Mouse (Mus musculus) T-helper 1 cell (primary cell): ENCODE measurements around the gene Eno2.
"Not testable (repeated sequence)": the region's sequence is repeated elsewhere in the genome, so short reads cannot be mapped to it uniquely, and the experiment has no call there.

Experiments used
- in situ Hi-C: fragments of 300-600 bp; cut with MboI, MseI; formaldehyde crosslinking; loops from one replicate; pipeline ENCODE4 v1.15.1; 2025; ENCODE audit warnings: high pct_unique_total_duplicates

Gene Eno2

DNA sequence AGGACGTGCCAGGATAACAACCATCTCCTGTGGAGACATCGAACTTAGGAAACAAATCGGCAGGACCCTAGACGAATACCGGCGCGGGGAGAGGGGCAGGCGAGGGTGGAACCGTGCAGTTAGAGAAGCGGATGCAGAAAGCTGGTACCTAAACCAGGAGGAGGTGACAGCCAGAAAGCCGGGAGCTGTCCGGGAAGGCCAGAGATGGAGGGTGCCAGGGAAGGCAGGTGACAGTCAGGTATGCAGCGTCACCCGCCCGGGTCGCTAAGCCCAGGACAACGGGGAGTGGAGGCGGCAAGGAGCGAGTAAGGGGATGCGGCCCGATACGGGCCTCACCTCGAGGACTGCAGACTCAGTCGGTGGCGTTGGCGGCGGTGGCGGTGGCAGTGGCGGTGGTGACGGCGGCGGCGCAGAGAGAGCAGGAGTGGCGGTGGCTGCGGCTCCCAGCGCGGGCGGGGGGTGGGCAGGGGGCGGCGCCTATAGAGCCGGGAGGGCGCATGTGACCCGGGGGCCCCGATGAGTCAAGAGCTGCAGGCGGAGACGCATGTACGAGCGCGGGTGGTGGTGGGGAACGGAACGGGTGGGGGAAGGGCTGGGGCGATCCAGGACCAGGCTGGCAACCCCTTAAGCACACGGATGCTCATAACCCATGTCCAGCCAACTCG is at the start of gene Eno2:
Gene Eno2, minus strand, starts transcription at position 573 of the 665 bp plus-strand sequence.
- in situ Hi-C loops: loop anchor here (10.0 kb wide), 1 partner anchor 264 kb away; no protein-coding TSS in a partner anchor

DNA sequence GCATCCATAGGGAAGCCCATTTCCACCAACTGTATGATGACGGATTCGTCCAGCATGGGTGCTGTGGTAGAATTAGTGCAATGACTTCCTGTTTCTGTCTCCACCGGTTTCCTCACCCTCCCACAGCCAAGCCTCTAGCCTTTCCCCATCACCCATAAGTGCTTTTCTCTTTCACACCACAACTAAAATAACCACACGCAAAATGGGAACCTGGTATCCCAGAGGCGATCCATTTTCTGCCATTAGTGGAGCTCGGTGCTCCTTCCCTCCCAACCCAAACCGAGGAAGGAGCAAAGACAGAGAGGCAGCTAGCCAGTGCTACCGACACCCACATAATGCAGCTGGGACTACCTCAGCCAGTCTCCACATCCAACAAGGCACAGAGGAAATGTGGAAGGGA is 48.5 kb upstream of the Eno2 start:
- in situ Hi-C loops: no loop called here

DNA sequence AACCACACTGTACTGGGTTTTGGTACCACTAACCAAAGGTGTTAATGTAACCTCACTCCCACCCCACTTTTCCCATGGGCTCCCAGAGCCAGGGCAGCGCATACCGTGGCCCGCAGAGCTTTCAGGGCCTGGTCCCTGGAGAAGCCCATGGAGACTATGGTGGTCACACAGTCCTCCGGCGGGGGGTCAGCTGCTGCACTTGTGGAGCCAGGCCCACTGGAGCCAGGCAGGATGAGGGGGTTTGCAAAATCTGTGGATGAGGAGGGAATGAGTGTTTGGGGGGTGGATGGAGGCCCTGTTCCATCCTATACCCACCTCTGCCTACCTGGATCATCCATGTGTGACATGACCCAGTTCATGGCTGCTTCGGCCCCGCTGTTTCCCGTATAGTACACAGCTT is 48.1 kb upstream of the Eno2 start:
- in situ Hi-C loops: no loop called here

DNA sequence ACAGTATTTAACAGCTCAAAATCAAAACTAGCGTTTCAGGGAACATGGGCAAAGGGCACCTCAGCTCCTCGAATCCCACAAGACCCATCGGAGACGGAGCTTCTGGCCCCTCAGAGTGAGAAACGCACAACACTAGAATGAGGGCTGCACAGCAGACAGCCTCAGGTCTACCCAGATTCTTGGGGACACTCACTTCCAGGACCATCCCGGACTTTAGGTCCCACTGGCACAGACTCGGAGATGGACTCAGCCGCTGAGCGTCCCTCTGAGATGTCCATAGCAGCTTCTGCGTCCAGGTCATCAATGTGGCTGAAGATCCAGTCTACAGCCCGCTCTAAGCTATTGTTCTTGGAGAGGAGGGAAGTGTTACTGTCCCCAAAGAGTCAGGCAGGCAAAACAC is 47.7 kb upstream of the Eno2 start:
- in situ Hi-C loops: no loop called here

DNA sequence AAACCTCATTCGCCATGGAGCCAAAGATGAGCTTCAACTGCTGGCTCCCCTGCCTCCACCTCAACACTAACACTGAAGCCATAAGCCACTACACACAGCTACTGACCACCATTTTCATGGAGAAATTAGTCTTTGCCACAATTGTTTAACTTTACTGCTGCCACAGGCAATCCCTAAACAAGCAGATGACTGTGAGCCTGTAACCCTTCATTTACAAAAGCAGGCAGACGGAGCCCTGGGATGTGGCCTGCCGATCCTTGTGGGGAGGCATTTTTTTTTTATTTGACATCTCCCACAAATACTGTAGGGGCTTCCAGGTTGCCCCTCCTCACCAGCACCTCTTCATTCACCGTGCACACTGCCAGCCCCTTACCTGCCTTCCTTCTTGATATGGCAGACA is 47.1 kb upstream of the Eno2 start:
- in situ Hi-C loops: no loop called here

DNA sequence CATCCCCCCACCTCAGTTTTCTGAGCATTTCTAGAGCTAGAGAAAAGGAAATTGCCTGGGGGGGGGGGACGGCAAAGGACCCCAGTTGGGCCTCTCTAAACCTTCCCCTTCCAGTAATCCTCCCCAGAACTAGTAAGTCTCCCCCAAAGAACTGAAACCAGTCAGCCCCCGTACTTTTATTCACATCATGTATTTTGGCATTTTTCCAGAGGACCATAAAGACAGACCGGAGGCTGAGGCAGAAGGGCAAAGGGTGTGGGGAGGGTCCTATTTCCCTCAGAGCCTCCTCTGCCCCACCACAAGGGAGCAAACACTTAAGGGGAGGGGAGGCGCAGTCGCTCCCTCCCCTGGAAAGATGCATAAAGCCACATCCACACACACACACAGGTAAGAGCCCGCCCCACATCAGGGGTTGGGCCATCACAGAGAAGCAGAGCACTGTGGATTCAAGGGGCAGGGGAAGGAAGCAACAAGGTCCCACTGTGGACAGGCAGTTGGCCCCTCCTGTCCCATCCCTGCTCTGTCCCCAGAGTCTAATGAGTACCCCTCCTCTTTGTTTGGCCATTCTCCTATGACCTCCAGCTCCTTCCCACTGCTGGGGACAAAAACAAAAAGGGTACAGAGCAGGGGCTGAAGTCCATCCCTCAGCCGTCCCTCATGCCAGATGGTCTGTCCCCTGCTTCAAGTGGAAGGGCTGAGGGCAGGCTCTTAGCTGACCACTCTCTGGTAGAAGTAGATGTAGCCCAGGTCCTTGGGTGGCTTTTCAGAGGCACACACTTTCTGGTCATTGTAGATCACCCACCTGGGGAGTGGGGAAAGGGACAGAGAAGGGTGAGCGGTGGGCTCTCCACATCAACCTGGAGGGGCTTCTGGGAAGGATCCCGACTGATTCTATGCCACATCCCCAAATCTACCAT is 45.6 kb upstream of the Eno2 start:
- in situ Hi-C loops: no loop called here

DNA sequence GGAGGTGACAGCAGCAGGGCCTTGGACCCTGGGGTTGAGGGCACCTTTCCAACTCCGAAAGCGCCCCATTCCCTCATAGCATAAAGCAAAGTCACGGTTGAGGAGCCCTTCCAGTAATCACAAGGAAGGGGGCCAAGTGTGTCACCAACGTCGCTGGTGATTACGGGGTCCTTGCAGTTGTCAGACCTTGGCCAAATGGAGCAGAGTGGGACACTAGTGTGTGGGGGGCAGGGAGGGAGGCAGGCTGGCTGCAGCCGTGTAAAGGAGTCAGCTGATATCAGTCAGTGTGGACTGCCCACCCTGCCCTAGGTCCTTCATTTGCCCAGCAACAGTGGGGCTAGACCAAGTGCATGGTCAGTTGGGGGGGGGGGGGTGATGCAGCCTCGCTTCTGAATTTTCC is 45.0 kb upstream of the Eno2 start:
- in situ Hi-C loops: no loop called here

DNA sequence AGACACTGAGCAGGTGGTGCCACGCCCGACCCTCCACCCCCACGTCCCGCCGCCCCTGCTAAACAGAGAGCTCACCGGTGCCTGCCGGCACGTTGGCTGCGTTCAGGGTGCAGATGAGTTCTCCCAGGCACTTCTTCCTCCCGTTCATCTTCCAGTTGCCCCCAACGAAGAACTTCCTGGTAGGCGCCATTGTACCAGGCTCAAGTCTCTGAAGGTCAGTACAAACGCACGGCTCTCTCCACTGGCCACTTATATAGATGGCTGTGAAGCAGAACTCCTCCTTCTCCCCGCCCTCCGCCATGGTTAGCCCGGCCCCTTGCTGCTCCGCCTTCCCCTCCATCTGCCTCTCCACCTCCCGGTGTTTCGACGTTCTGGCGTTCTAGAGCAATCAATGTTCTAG is 44.5 kb upstream of the Eno2 start, which contains the start of gene Tpi1:
Gene Tpi1, minus strand, starts transcription at position 364 of the 400 bp plus-strand sequence.
- in situ Hi-C loops: no loop called here

DNA sequence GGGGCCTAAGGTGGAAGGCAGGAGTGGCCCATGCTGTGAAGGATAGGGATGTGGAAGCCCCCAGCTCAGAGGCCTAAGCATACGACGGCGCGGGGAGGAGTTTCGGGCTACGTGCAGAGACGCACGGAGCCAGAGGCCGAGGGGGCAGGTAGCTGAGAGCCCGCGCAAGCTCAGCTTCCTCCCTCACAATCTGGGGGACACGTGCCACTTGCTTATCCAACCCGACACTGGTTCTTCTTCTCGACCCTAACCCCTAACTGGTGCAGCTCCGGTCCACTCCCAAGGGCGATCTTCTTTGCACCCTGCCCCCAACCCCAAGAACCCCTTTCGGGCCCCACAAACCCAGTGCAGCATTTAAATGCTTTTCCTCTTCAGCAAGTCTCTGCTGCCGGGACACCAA is 44.0 kb upstream of the Eno2 start:
- in situ Hi-C loops: no loop called here

DNA sequence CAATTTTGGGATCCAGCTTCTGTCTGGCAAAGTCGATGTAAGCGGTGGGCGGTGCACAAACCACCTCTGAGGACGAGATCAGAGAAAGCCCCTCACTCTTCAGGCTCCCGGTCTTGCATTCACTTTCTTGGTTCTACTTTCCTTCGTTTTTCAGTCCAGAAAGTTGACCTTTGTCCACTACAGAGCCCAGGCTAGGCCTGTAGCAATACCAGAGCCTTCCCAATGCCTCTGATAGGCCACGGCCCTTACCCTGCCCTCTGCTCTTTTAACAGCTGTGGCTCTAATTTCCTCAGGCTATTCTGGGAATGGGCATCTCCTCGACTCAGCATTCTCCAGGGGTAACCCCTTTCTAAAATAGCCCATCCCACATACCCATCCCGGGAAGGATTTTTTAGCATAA is 43.4 kb upstream of the Eno2 start:
- in situ Hi-C loops: no loop called here

DNA sequence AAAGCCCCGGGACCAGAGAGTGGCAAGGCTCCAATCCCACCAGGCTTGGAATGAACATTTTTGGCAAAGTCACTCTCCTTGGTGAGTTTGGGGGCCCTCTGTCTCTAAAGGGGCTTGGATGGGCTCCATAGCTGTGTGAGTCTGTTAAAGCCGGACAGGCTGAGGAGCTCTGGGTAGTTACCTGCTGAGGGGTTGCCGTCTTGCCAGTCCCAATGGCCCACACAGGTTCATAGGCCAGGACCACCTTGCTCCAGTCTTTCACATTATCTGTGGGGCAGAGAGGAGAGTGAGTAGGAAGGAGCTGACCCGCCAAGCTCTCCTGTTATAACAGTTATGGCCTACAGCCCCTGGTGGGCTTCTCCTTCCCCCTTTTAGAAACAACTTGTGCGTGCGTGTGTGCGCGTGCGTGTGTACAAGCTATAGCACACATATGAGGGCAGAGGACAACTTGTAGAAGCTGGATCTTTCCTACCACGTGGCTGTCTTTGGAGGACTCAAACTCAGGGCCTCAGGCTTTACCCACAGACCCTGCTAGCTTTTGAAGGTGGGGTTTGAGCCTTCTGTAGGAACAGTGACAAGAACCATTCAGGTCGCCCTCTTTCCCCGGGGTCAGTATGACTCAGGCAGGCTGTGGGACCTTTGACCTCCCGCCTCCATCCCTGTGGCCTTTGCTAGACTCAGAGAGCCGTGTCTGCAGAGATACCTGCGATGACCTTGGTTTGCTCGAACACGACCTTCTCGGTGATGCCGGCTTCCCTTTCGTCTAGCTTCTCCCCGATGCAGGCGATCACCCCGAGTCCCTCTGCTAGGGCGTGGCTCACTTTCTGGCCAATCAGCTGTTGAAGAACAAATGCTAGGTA is 42.5 kb upstream of the Eno2 start:
- in situ Hi-C loops: no loop called here

DNA sequence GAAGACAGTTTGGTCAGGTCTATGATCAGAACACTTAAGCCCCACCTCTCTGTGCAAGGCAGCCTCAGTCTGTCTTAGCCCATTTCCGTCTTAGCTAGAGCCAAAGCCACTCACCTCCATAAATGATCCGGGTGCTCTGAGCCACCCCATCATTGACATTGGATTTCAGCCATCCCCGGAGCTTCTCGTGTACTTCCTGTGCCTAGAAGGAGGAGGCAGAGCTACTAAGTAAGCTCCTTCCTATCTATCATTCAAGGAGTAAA is 41.9 kb upstream of the Eno2 start:
- in situ Hi-C loops: no loop called here

DNA sequence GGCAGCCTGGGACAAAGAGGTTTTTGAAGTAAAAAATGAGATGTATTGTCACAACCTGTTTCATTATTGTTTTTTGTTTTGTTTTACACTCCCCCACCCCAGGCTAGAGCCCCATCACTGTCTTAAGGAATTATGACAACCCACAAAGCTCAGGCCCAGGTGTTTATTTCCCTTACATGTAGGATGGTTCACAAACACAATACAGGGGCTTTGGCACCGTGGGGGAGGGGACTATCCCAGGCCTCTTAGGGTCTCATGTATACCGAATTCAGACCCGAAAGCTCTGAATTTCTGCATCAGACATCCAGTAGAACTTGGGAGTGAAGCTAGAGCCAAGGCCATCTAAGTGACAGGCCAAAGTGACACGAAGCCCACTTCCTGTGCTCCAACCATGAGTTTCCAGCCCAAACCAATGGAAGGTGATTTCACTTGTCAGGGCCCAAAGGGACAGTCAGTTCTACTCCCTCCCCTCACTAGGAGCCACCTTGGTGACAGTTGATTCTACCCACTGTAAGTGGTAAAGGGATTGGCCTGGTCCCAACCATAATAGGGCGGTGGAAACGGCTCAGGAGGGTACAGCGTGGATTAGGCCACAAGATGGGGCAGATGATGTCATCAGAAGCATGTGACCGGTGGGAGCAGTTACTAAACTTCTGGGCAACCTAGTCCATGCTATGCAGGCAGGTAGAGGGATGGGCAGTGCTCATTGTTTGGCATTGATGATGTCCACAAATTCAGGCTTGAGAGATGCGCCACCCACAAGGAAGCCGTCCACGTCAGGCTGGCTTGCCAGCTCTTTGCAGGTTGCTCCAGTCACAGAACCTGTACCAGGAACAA is 41.3 kb upstream of the Eno2 start:
- in situ Hi-C loops: not testable (repeated sequence)

DNA sequence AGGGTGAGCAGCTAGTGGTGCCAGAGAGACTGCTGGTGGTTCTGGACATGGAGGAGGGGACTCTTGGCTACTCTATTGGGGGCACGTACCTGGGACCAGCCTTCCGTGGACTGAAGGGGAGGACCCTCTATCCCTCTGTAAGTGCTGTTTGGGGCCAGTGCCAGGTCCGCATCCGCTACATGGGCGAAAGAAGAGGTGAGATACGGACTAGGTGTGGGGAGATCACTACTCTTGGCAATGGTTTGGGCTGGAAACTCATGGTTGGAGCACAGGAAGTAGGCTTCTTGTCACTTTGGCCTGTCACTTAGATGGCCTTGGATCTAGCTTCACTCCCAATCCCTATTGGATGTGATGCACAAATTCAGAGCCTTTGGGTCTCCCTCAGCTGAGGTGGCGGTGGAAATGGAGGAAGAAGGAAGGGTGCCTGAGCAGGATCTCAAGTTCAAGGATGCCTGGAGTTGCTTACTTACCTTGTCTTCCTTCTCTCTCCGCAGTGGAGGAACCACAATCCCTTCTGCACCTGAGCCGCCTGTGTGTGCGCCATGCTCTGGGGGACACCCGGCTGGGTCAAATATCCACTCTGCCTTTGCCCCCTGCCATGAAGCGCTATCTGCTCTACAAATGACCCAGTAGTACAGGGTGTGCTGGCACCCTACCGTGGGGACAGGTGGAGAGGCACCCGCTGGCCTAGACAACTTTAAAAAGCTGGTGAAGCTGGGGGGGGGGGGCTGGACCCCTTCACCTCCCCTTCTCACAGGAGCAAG is 40.5 kb upstream of the Eno2 start:
- in situ Hi-C loops: no loop called here

DNA sequence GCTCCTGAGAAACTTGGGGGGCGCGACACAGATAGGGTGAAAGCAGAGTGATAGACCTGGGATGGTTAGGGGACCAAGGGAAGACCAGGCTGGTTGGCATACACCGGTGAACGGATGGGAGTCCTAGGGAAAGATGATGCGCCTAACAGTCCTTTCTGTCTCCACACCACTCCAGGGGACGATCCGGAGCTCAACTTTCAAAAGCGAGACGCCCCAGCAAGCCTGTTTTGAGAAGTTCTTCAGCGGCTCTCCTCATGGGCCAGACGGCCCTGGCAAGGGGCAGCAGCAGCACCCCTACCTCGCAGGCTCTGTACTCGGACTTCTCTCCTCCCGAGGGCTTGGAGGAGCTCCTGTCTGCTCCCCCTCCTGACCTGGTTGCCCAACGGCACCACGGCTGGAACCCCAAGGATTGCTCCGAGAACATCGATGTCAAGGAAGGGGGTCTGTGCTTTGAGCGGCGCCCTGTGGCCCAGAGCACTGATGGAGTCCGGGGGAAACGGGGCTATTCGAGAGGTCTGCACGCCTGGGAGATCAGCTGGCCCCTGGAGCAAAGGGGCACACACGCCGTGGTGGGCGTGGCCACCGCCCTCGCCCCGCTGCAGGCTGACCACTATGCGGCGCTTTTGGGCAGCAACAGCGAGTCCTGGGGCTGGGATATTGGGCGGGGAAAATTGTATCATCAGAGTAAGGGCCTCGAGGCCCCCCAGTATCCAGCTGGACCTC is 39.7 kb upstream of the Eno2 start:
- in situ Hi-C loops: no loop called here

DNA sequence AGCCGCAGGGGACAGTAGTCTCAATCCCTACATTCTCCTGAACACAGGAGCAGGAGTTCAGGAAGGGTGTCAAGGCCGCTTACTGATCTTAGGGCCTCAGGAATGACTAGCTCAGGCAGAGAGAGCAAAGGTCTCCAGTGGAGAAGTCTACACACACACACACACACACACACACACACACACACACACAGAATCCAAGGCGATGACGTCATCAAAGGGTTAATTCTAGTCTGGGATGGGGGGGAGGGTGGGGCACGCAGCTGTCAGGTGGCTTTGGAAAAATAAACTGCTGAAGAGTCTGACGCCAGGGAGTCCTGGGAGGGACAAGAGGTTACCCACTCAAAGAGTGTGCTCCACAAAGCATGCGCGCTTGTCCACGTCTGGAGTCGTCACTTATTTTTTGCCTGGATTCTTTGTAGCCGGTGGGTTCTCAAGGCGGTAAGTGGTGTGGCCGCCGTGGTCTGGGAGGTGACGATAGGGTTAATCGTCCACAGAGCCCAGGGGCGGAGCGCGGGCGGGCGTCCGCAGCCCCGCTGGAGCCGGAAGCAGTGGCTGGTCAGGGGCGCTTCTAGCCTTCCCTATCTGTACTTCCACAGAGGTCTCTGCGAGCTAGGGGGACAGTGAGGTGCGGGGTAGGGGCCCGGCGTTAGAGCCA is 39.0 kb upstream of the Eno2 start, which contains the start of gene Spsb2:
Gene Spsb2, plus strand, starts transcription at position 304 of the 655 bp plus-strand sequence.
- in situ Hi-C loops: no loop called here

DNA sequence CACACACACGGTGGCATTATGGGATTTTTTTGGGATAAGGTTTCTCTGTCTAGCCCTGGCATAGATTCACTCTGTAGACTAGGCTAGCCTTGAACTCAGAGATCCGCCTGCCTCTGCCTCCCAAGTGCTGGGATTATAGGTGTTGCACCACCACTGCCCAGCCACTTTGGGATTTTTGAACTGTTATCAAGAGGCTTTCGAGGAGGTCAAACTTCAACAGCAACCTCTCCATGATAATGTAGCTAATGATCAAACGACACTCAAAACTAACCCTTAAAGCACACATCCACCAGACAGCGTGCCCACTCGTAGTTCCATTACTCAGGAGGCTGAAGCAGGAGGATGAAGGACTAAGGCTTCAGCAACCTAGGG is 38.5 kb upstream of the Eno2 start:
- in situ Hi-C loops: no loop called here

DNA sequence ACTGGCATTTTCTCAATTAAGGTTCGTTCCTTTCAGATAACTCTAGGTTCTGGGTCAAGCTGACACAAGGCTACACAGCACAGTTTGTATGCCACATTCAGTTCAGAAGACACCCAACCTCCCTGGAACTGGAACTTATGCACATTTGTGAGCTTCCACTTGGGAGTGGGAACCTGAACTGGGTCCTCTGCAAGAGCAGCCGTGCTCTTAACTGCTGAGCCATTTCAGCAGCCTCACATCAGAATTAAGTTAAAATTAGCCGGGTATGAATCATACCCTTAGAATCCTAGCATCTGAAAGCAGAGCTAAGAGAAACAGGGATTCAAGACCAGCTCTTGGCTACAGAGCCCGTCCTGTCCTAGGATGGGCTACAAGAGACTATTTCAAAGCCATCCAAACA is 37.9 kb upstream of the Eno2 start:
- in situ Hi-C loops: no loop called here

DNA sequence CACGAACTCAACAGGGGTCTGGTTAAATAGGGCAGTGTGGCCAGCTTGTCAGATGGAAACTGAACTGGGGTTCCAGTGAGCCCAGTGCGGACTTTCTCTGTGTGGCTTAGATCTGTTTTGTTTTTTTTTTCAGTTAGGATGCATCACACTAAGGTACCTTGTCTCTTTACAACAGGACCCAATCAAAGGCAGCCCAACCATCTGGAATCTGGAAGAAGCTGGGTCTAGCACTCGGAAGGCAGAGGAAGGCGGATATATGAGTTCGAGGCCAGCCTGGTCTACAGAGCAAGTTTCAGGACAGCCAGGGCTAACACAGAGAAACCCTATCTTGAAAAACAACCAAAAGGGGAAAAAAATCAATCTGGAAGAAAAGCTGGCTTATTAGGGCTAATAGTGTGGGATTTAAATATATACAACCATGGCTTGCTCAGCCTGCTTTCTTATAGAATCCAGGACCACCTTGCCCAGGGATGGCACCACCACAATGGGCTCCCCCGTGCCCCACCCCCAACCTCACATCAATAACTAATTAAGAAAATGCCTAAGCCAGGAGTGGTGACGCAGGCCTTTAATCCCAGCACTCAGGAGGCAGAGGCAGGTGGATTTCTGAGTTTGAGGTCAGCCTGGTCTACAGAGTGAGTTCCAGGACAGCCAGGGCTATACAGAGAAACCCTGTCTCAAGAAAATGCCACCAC is 37.1 kb upstream of the Eno2 start:
- in situ Hi-C loops: no loop called here
